Mouse (Mus musculus): ENCODE results near the gene Srbd1. TPM values are rescaled to one million over a fixed set of nuclear protein-coding genes. Genes with fewer than 3 reads are reported as not detected.

Srbd1 gene
- polyA plus RNA-seq, 1 experiment: 9.0 TPM

DNA sequence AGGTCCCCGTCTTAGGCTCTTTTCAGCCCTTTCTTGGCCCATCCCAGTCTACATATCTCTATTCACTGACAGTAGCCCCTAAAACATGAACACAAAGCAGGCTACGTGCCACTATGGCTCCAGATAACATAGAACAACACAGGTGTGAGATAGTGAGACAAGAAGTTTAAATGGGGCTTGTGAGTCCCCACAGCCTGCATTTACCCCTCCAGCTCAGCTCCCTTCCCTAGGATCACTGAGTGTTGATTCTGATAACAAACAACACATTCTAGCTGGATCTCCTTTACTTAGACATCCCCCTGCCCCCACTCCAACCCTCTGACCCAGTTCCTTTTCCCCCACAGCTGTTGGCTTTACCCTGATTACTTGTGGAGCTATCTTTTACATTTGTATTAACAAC, 158.8 kb downstream of the Srbd1 start:
- no peak for TF ChIP-seq GATA1 (IDR thresholded peaks at IDR 0.05; ENCODE audit: low read length)

DNA sequence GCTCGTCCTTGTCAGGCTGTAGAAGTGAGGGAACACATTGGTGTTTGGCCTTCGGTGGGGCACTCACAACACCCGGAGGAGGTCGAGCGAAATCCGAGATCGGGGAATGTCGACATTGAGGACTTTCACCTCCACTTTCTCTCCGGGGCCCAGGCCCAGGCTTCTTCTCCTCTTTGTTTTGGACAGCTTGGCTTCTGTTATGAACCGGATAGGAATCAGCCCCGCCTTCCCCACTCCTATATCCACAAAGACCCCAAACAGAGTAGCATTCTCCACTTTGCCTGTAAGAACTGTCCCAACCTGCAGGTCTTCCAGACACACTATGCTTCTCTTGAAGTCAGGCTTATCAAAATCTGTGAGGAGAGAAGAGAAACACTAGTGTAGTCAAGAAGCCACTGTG, 159.8 kb downstream of the Srbd1 start:
- no peak for TF ChIP-seq GATA1 (IDR thresholded peaks at IDR 0.05; ENCODE audit: low read length)

DNA sequence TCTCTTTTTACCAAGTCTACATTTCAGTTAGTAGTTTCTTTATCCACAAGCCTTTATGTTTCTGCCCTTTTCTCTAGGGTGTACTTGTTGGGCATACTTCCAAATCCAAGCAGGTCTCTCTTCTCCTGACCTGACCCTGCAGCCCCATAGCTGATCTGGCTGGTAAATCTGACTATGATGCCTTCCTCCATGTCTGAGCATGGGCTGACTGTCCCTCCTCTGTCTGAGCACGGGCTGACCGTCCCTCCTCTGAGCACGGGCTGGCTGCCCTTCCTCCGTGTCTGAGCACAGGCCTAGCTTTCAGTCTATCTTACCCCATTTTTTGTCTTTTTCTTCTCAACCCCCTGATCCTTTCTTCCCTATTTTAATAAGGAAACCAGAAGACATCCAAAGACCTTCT, 162.7 kb downstream of the Srbd1 start:
- no peak for TF ChIP-seq GATA1 (IDR thresholded peaks at IDR 0.05; ENCODE audit: low read length)

DNA sequence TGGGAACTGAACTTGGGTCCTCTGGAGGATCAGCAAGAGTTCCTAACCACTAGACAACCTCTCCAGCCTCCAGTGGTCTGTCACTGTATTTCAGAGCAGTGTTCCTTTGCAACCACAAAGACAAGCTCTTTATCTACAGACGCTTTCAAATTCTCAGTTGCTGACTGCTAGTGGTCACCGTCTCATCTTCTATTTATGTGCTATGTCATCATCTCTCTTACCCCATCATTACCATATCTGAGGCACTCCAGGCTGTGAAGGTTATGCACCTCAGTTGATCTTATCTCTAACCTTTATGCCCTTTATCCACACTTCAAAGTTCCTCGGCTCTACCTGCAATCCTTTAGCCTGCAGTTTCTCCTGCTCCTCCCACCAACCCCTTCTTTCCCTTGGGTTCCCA, 163.1 kb downstream of the Srbd1 start:
- TF ChIP-seq GATA1 (IDR thresholded peaks at IDR 0.05; ENCODE audit: low read length): no peak

DNA sequence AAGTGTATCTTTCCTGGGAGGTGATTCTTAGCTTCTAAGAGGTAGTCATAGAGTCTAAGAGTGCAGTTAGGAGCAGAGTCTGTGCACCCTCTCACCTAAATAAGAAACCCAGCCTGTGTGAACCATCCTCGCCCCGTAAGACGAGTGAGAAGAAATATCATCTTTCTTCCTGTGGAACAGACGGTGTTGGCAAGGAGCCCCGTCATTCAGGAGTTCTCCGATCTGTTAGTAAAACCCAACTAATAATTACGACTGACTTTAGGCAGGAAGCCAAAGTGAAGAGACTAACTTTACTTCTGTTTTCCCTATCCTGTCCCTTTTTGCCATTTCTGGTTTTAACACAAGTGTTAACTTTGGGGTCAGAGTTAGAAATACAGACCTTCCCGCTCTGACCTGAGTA, 166.1 kb downstream of the Srbd1 start:
- TF ChIP-seq GATA1 (IDR thresholded peaks at IDR 0.05; ENCODE audit: low read length): no peak

DNA sequence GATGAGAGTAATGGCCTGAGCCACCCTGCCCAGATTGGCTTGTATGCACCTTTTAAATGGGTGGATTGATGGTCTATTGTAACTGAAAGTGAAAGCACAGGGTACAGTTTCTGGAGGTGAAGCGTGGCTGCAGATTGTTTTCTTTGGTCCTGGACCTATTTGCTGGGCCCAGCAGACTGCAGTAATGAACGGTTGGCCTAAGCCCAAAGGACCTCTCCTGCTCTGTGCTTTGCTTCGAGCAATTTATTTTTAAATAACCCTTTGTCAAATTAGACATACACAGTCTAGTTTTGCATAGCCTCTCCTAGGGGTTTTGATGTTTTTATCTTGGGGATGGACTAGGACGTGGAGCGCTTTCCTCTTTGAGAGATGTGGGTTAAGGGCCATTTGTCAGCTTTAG, 169.9 kb downstream of the Srbd1 start:
- TF ChIP-seq GATA1 (IDR thresholded peaks at IDR 0.05; ENCODE audit: low read length): no peak

GRCm38 (mm10) chr17:85974591-85974990, 170.4 kb downstream of the Srbd1 start:
- TF ChIP-seq GATA1 (IDR thresholded peaks at IDR 0.05; ENCODE audit: low read length): no peak

- no peak for TF ChIP-seq GATA1 (IDR thresholded peaks at IDR 0.05; ENCODE audit: low read length)
These were observed 173.9 kb downstream of the Srbd1 start for GRCm38 (mm10) chr17:85971120-85971519.

GRCm38 (mm10) chr17:85961653-85962052, 183.3 kb downstream of the Srbd1 start:
- no peak for TF ChIP-seq GATA1 (IDR thresholded peaks at IDR 0.05; ENCODE audit: low read length)

DNA sequence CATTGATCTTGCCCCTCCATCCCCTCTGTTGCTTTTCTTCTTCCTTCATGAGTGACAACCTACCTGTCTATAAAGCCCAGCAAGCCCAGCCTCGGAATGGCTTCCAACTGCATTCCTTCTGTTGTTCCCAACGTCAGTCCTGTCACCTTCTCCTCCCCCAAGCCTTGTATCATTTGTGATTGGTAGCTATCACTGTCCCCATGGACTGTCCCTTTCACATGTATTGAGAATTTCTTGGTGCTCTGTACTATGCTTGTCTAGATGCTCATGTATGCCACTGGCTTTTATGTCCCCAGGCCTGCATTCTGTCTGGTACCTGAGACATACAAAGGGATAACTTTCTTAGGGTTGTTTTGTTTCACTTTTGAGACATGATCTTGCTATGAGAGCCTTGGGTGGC, 193.2 kb downstream of the Srbd1 start:
- TF ChIP-seq GATA1 (IDR thresholded peaks at IDR 0.05; ENCODE audit: low read length): no peak

DNA sequence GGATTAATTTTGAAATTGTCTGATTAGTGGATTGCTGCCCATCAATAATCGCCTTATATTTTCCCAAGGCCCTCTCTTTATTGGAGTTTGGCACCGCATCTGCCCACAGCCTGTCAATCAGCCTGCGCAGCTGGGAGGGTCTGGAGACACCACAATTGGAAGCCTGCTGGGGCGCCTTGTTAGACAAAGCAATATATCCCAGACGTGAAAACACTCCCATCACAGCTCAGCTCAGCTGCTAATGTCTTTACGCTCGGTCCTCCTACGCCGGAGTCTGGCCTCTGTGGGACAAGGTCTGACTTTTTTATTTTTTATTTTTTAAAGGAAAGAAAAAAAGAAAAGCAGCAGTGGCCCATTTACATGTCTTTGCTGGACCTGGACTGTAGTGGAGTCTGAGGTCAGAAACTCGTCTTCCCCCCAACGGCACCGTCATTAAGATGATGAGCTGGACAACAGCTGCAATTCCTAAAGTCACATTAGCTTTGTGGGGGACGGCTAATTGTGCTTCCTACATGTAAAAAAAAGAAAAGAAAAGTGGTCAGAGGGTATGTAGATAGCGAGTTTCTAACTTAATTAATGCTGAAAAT, 195.0 kb downstream of the Srbd1 start:
- TF ChIP-seq GATA1 (IDR thresholded peaks at IDR 0.05; ENCODE audit: low read length): no peak

DNA sequence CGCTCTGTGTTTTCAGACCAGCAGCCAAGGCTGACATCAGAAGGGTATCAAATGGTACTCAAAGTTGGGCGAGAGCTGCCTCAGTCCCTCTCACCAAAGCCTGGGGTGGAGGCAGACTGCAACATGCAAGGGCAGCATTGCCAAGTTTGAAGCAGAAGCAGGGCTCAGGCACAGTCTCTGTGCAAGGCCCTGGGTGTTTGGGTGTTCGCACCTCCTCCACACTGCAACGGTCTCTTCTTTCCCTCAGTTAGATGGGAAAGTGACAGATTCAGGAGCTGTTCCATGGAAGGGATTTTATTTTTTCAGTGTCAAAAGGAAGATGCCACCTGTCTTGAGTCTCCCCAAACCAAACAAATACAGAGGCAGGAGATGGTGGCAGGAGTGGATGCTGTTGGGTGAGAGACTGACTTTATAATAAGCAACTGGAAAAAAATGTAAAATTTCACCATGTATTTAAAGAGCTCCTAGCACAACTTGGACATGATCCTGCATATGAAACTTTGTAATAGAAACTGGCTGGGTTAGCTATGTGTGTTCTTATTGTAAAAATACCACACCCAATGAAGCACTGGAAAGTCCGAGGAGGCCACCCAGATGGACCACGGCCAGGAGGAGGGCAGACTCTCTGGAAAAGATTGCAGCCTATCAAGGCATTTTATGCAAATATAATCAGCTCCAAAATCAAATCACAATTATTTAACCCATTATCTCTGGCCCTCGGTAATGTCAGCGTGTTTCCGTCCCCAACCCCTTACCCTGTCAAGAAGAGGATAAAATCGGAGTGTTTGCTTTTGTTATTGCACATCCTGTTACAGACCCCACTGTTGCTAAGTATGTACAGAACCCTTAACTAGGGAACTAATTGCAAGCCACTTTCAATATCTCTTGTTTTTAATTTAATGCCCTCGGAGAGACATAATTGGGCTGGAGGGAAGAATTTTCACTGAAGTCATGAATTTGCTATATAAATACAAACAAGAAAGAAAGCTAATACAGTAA, 195.8 kb downstream of the Srbd1 start:
- TF ChIP-seq GATA1 (IDR thresholded peaks at IDR 0.05; ENCODE audit: low read length): no peak

DNA sequence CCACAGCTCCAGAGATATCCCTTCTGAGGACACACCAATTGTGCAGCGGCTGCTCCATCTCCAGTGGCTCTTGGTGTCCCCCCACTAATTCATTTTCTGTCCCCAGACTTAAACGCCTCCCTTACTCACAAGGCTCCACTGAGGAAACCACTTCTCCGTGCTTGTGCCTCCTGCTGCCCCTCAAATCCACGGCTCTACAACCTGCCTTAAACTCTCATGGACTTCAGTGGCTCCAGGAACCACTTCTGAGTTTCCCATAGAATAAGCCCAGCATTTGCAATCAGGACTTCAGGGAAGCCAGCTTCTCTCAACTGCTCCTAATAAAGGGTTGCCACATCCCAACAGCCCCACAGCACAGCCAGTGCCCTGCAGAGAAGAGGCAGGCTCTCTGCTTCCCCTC, 200.2 kb downstream of the Srbd1 start:
- TF ChIP-seq GATA1 (IDR thresholded peaks at IDR 0.05; ENCODE audit: low read length): no peak

- TF ChIP-seq GATA1 (IDR thresholded peaks at IDR 0.05; ENCODE audit: low read length): no peak
These were observed 200.9 kb downstream of the Srbd1 start for GRCm38 (mm10) chr17:85943994-85944640.

DNA sequence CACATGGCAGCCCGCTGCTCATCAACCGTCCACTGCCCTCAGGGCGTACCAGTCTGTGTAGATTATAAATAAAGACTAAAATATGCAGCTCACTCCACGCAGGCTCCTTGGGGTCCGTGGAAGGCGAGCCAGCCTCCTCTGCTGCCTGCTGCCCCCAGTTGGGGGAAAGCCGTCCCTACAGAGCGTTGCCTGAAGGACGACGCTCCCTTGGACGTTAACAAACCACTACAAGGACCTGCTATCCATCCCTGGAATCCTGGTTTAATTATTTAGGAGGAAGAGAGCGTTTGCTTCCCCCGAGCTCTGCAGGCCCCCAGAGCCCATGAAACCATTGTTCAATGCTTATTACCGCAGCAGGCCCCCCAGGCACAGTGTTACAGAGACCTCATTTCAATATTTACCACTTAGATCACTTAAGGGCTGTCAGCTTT, 201.4 kb downstream of the Srbd1 start:
- TF ChIP-seq GATA1 (IDR thresholded peaks at IDR 0.05; ENCODE audit: low read length): no peak

DNA sequence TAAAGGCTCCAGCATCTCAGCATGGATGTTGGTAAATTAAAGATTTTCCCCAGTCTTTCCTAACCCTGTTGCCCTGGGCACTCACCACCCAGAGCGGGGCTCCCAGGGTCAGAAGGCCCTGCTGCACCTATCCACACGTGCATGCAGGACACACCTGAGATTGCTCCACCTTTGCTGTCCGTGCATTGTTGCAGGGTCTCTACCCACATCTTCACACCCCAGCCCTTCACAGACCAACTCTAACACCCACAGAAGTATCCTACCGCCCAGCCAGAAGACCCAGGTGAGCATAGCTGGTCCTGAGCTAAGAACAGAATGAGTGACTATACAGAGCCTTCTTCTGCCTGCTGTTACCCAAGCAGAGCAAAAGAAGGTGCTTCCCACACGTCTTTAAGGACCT, 201.9 kb downstream of the Srbd1 start:
- TF ChIP-seq GATA1 (IDR thresholded peaks at IDR 0.05; ENCODE audit: low read length): no peak

All from G1E-ER4 (cell line).